Mouse (Mus musculus): ENCODE measurements at regions not wholly inside any gene's neighbourhood (a gene's known extent, or its start where the extent isn't known, plus 50 kb on each side); places are given as distances from the start of the nearest gene placed in this dataset.
"Not testable (repeated sequence)": the region's sequence is repeated elsewhere in the genome, so short reads cannot be mapped to it uniquely, and the experiment has no call there.

- Histone ChIP-seq H3K4me1 (ENCODE audit: control insufficient read depth, insufficient read depth, low read length) (no peaks in the 10 kb centered on the region), H3K27ac (ENCODE audit: low read depth, low read length) (no peak overlapping the region)
- ATAC-seq (ENCODE audit: low FRiP score) = no peak
Observed at GRCm38 (mm10) chr16:42517321-42517720, 176.9 kb upstream of the Gap43 start.

GRCm38 (mm10) chr16:42515929-42516328 is 175.5 kb upstream of the Gap43 start:
- no peak overlapping the region for H3K27ac ChIP-seq (ENCODE audit: low read depth, low read length)
- no peak overlapping the region for H3K4me2 ChIP-seq
- H3K4me1 ChIP-seq (ENCODE audit: control insufficient read depth, insufficient read depth, low read length) = no peaks in the 10 kb centered on the region
- H3K27me3 ChIP-seq (ENCODE audit: control insufficient read depth, insufficient read depth, low read length) = no peaks in the 10 kb centered on the region
- no peaks in the 10 kb centered on the region for H3K9me3 ChIP-seq (ENCODE audit: control insufficient read depth, low read length)
- 89% methylated on average over 3 of the region's 3 CpGs for WGBS
- no peaks in the 10 kb centered on the region for H3K36me3 ChIP-seq (ENCODE audit: control insufficient read depth, insufficient read depth, low read length)
- no peak overlapping the region for H3K4me3 ChIP-seq (ENCODE audit: low read depth, low read length)
- no peak for DNase-seq (ENCODE audit: low spot score, missing footprints)
- ATAC-seq (ENCODE audit: low FRiP score) = no peak
- H3K9ac ChIP-seq (ENCODE audit: low read length) = no peak overlapping the region

More at GRCm38 (mm10) chr16:42517321-42517720, 176.9 kb upstream of the Gap43 start:
- Histone ChIP-seq H3K4me2 (no peak overlapping the region), H3K9ac (ENCODE audit: low read length) (no peak overlapping the region), H3K4me3 (ENCODE audit: low read depth, low read length) (no peak overlapping the region), H3K9me3 (ENCODE audit: control insufficient read depth, low read length) (no peaks in the 10 kb centered on the region), H3K36me3 (ENCODE audit: control insufficient read depth, insufficient read depth, low read length) (no peaks in the 10 kb centered on the region), H3K27me3 (ENCODE audit: control insufficient read depth, insufficient read depth, low read length) (no peaks in the 10 kb centered on the region)
- DNase-seq (ENCODE audit: low spot score, missing footprints) = no peak
- 81% methylated on average over 4 of the region's 4 CpGs for WGBS

GRCm38 (mm10) chr16:42505107-42505506 is 164.7 kb upstream of the Gap43 start:
- H3K4me1 ChIP-seq (ENCODE audit: control insufficient read depth, insufficient read depth, low read length) = no peaks in the 10 kb centered on the region
- H3K27ac ChIP-seq (ENCODE audit: low read depth, low read length) = no peak overlapping the region
- no peaks in the 10 kb centered on the region for H3K36me3 ChIP-seq (ENCODE audit: control insufficient read depth, insufficient read depth, low read length)
- no peaks in the 10 kb centered on the region for H3K27me3 ChIP-seq (ENCODE audit: control insufficient read depth, insufficient read depth, low read length)
- H3K4me2 ChIP-seq = no peak overlapping the region
- no peak for DNase-seq (ENCODE audit: low spot score, missing footprints)
- no peak overlapping the region for H3K9ac ChIP-seq (ENCODE audit: low read length)
- ATAC-seq (ENCODE audit: low FRiP score) = no peak
- 76% methylated on average over 9 of the region's 9 CpGs for WGBS
- no peaks in the 10 kb centered on the region for H3K9me3 ChIP-seq (ENCODE audit: control insufficient read depth, low read length)
- H3K4me3 ChIP-seq (ENCODE audit: low read depth, low read length) = no peak overlapping the region

GRCm38 (mm10) chr16:42501713-42502112 is 161.3 kb upstream of the Gap43 start:
- ATAC-seq (ENCODE audit: low FRiP score) (no peak), DNase-seq (ENCODE audit: low spot score, missing footprints) (no peak)
- 94% methylated on average over 2 of the region's 2 CpGs for WGBS
- no peak overlapping the region for H3K4me3 ChIP-seq (ENCODE audit: low read depth, low read length)
- no peaks in the 10 kb centered on the region for H3K9me3 ChIP-seq (ENCODE audit: control insufficient read depth, low read length)
- no peak overlapping the region for H3K9ac ChIP-seq (ENCODE audit: low read length)
- no peak overlapping the region for H3K27ac ChIP-seq (ENCODE audit: low read depth, low read length)
- H3K4me2 ChIP-seq = no peak overlapping the region
- H3K4me1 ChIP-seq (ENCODE audit: control insufficient read depth, insufficient read depth, low read length) = no peaks in the 10 kb centered on the region
- no peaks in the 10 kb centered on the region for H3K36me3 ChIP-seq (ENCODE audit: control insufficient read depth, insufficient read depth, low read length)
- no peaks in the 10 kb centered on the region for H3K27me3 ChIP-seq (ENCODE audit: control insufficient read depth, insufficient read depth, low read length)

- H3K4me3 ChIP-seq (ENCODE audit: low read depth, low read length); H3K9me3 ChIP-seq (ENCODE audit: control insufficient read depth, low read length); H3K36me3 ChIP-seq (ENCODE audit: control insufficient read depth, insufficient read depth, low read length); H3K27ac ChIP-seq (ENCODE audit: low read depth, low read length); H3K9ac ChIP-seq (ENCODE audit: low read length); H3K4me1 ChIP-seq (ENCODE audit: control insufficient read depth, insufficient read depth, low read length); DNase-seq (ENCODE audit: low spot score, missing footprints); H3K4me2 ChIP-seq; H3K27me3 ChIP-seq (ENCODE audit: control insufficient read depth, insufficient read depth, low read length); ATAC-seq (ENCODE audit: low FRiP score): not testable (repeated sequence)
- WGBS = 39% methylated on average over 3 of the region's 3 CpGs
Observed at GRCm38 (mm10) chr16:42501109-42501508, 160.7 kb upstream of the Gap43 start.

GRCm38 (mm10) chr16:42499514-42499913 is 159.1 kb upstream of the Gap43 start:
- no peaks in the 10 kb centered on the region for H3K36me3 ChIP-seq (ENCODE audit: control insufficient read depth, insufficient read depth, low read length)
- no peaks in the 10 kb centered on the region for H3K9me3 ChIP-seq (ENCODE audit: control insufficient read depth, low read length)
- no peak for ATAC-seq (ENCODE audit: low FRiP score)
- no peak for DNase-seq (ENCODE audit: low spot score, missing footprints)
- H3K4me1 ChIP-seq (ENCODE audit: control insufficient read depth, insufficient read depth, low read length) = no peaks in the 10 kb centered on the region
- H3K27me3 ChIP-seq (ENCODE audit: control insufficient read depth, insufficient read depth, low read length) = no peaks in the 10 kb centered on the region
- H3K27ac ChIP-seq (ENCODE audit: low read depth, low read length) = no peak overlapping the region
- H3K4me2 ChIP-seq = no peak overlapping the region
- H3K9ac ChIP-seq (ENCODE audit: low read length) = no peak overlapping the region
- WGBS = 93% methylated on average over 6 of the region's 6 CpGs
- no peak overlapping the region for H3K4me3 ChIP-seq (ENCODE audit: low read depth, low read length)

GRCm38 (mm10) chr16:42498368-42498767 is 157.9 kb upstream of the Gap43 start:
- Histone ChIP-seq H3K9ac (ENCODE audit: low read length) (no peak overlapping the region), H3K4me2 (no peak overlapping the region), H3K9me3 (ENCODE audit: control insufficient read depth, low read length) (no peaks in the 10 kb centered on the region), H3K4me1 (ENCODE audit: control insufficient read depth, insufficient read depth, low read length) (no peaks in the 10 kb centered on the region), H3K36me3 (ENCODE audit: control insufficient read depth, insufficient read depth, low read length) (no peaks in the 10 kb centered on the region), H3K4me3 (ENCODE audit: low read depth, low read length) (no peak overlapping the region), H3K27me3 (ENCODE audit: control insufficient read depth, insufficient read depth, low read length) (no peaks in the 10 kb centered on the region), H3K27ac (ENCODE audit: low read depth, low read length) (no peak overlapping the region)
- ATAC-seq (ENCODE audit: low FRiP score) = no peak
- WGBS = 51% methylated on average over 2 of the region's 2 CpGs
- DNase-seq (ENCODE audit: low spot score, missing footprints) = no peak

GRCm38 (mm10) chr16:42493596-42493995 is 153.1 kb upstream of the Gap43 start:
- WGBS = 93% methylated on average over 1 of the region's 1 CpGs
- Histone ChIP-seq H3K9me3 (ENCODE audit: control insufficient read depth, low read length) (no peaks in the 10 kb centered on the region), H3K27me3 (ENCODE audit: control insufficient read depth, insufficient read depth, low read length) (no peaks in the 10 kb centered on the region), H3K36me3 (ENCODE audit: control insufficient read depth, insufficient read depth, low read length) (no peaks in the 10 kb centered on the region), H3K4me1 (ENCODE audit: control insufficient read depth, insufficient read depth, low read length) (0 out of 2 replicates have a peak, but pooled peaks cover 3% of the 10 kb centered on the region), H3K4me3 (ENCODE audit: low read depth, low read length) (no peak overlapping the region), H3K9ac (ENCODE audit: low read length) (no peak overlapping the region), H3K27ac (ENCODE audit: low read depth, low read length) (no peak overlapping the region), H3K4me2 (no peak overlapping the region)
- DNase-seq (ENCODE audit: low spot score, missing footprints) (no peak), ATAC-seq (ENCODE audit: low FRiP score) (no peak)

GRCm38 (mm10) chr16:42488745-42489144 is 148.3 kb upstream of the Gap43 start:
- WGBS = 53% methylated on average over 4 of the region's 4 CpGs
- Histone ChIP-seq H3K9ac (ENCODE audit: low read length) (no peak overlapping the region), H3K4me3 (ENCODE audit: low read depth, low read length) (no peak overlapping the region), H3K27ac (ENCODE audit: low read depth, low read length) (no peak overlapping the region), H3K9me3 (ENCODE audit: control insufficient read depth, low read length) (no peaks in the 10 kb centered on the region), H3K36me3 (ENCODE audit: control insufficient read depth, insufficient read depth, low read length) (no peaks in the 10 kb centered on the region), H3K27me3 (ENCODE audit: control insufficient read depth, insufficient read depth, low read length) (no peaks in the 10 kb centered on the region), H3K4me1 (ENCODE audit: control insufficient read depth, insufficient read depth, low read length) (0 out of 2 replicates have a peak, but pooled peaks cover 3% of the 10 kb centered on the region), H3K4me2 (no peak overlapping the region)
- DNase-seq (ENCODE audit: low spot score, missing footprints) (no peak), ATAC-seq (ENCODE audit: low FRiP score) (no peak)

- H3K9me3 ChIP-seq (ENCODE audit: control insufficient read depth, low read length) = no peaks in the 10 kb centered on the region
- ATAC-seq (ENCODE audit: low FRiP score) (no peak), DNase-seq (ENCODE audit: low spot score, missing footprints) (no peak)
- no peak overlapping the region for H3K4me2 ChIP-seq
- H3K9ac ChIP-seq (ENCODE audit: low read length) = no peak overlapping the region
- 45% methylated on average over 5 of the region's 5 CpGs for WGBS
- no peaks in the 10 kb centered on the region; the same call in 1 of the 2 replicates for H3K4me1 ChIP-seq (ENCODE audit: control insufficient read depth, insufficient read depth, low read length)
- H3K27ac ChIP-seq (ENCODE audit: low read depth, low read length) = no peak overlapping the region
- H3K27me3 ChIP-seq (ENCODE audit: control insufficient read depth, insufficient read depth, low read length) = no peaks in the 10 kb centered on the region
- H3K36me3 ChIP-seq (ENCODE audit: control insufficient read depth, insufficient read depth, low read length) = no peaks in the 10 kb centered on the region
- no peak overlapping the region for H3K4me3 ChIP-seq (ENCODE audit: low read depth, low read length)
Observed at GRCm38 (mm10) chr16:42479978-42480377, 139.5 kb upstream of the Gap43 start.

Measured in midbrain, embryonic 11.5 days (tissue).